Mouse (Mus musculus) common myeloid progenitor, adult 5-6 weeks (primary cell): ENCODE data around the gene Twf1. TPM values are rescaled to one million over a fixed set of nuclear protein-coding genes. Genes with fewer than 3 reads are reported as not detected.

Source experiments
- total RNA-seq: library from RNA; stranded (forward); fragments of 200-1000, 187-1606 nt; gene quantifications from 2 replicates; pipeline ENCODE4 v1.2.3, GENCODE M21; 2017

The Twf1 gene
- total RNA-seq, 1 experiment from 2014 or later: 28.8 TPM

Other genes with a start within 250 kb of the Twf1 start
- 0.15 TPM in 1 of 2 replicates, not detected in the other for gene Adamts20, start 124.5 kb downstream of the Twf1 start, total RNA-seq
- gene Pus7l, start 46.3 kb downstream of the Twf1 start, total RNA-seq: 13.0 and 15.3 TPM in 2 replicates
- gene Irak4, start 46.2 kb downstream of the Twf1 start, total RNA-seq: 13.1 and 14.1 TPM in 2 replicates
- not detected in 2 replicates for gene Tmem117, start 39.3 kb upstream of the Twf1 start, total RNA-seq